Mouse (Mus musculus): ENCODE data around the gene Msantd4. TPM values are rescaled to one million over a fixed set of nuclear protein-coding genes. Genes with fewer than 3 reads are reported as not detected.
"Not testable (repeated sequence)": the region's sequence is repeated elsewhere in the genome, so short reads cannot be mapped to it uniquely, and the experiment has no call there.

The Msantd4 gene
- polyA plus RNA-seq (2011; ENCODE audit: insufficient read length, low read depth, missing spikeins) = 53.4 and 54.0 TPM in 2 replicates

- H3K4me3 ChIP-seq (ENCODE audit: insufficient read depth, low read length) = peak within 1 kb of the TSS; percentile 87
- H3K27ac ChIP-seq (ENCODE audit: insufficient read depth, low read length) = peak within 1 kb of the TSS; percentile 48; the same call in 1 of the 2 replicates
- peaks cover 4% of the 10 kb centered on the region; the same call in 1 of the 2 replicates for H3K4me1 ChIP-seq (ENCODE audit: control insufficient read depth, insufficient read depth, low read length)
- TF ChIP-seq CTCF (IDR thresholded peaks at IDR 0.05; ENCODE audit: borderline replicate concordance, insufficient read depth, low read length) (no peak), POLR2A (IDR thresholded peaks at IDR 0.05; ENCODE audit: low read depth, low read length) (peak; percentile 80)
Measured at GRCm38 (mm10) chr9:4375828-4376639, at the start of gene Msantd4. TSS of gene Msantd4 (plus strand) at chr9:4376562.

- TF ChIP-seq CTCF (IDR thresholded peaks at IDR 0.05; ENCODE audit: borderline replicate concordance, insufficient read depth, low read length) = no peak
- no peak for TF ChIP-seq POLR2A (IDR thresholded peaks at IDR 0.05; ENCODE audit: low read depth, low read length)
- H3K4me1 ChIP-seq (ENCODE audit: control insufficient read depth, insufficient read depth, low read length) = no peaks in the 10 kb centered on the region
- H3K4me3 ChIP-seq (ENCODE audit: insufficient read depth, low read length) = no peak overlapping the region
- no peak overlapping the region for H3K27ac ChIP-seq (ENCODE audit: insufficient read depth, low read length)
Measured at GRCm38 (mm10) chr9:4353163-4353562, 23.2 kb upstream of the Msantd4 start.

- peaks cover 4% of the 10 kb centered on the region; the same call in 1 of the 2 replicates for H3K4me1 ChIP-seq (ENCODE audit: control insufficient read depth, insufficient read depth, low read length)
- TF ChIP-seq POLR2A (IDR thresholded peaks at IDR 0.05; ENCODE audit: low read depth, low read length) (0 out of 2 replicates have a peak, but pooled peaks have one; percentile 74), CTCF (IDR thresholded peaks at IDR 0.05; ENCODE audit: borderline replicate concordance, insufficient read depth, low read length) (no peak)
- no peak overlapping the region for H3K27ac ChIP-seq (ENCODE audit: insufficient read depth, low read length)
- H3K4me3 ChIP-seq (ENCODE audit: insufficient read depth, low read length) = peak overlapping the region; percentile 87
Measured at GRCm38 (mm10) chr9:4376640-4377120, 318 bp downstream of the Msantd4 start.

- not testable (repeated sequence) for H3K27ac ChIP-seq (ENCODE audit: insufficient read depth, low read length); H3K4me3 ChIP-seq (ENCODE audit: insufficient read depth, low read length); H3K4me1 ChIP-seq (ENCODE audit: control insufficient read depth, insufficient read depth, low read length)
Measured at GRCm38 (mm10) chr9:4400801-4401200, 24.4 kb downstream of the Msantd4 start.

Other genes starting within 250 kb of the Msantd4 start
- gene Aasdhppt, start 67.1 kb upstream of the Msantd4 start, polyA plus RNA-seq (2011; ENCODE audit: insufficient read length, low read depth, missing spikeins) = 16.8 and 18.8 TPM in 2 replicates
- 2.2 and 3.2 TPM in 2 replicates for gene Kbtbd3, start 66.7 kb upstream of the Msantd4 start, polyA plus RNA-seq (2011; ENCODE audit: insufficient read length, low read depth, missing spikeins)

Data from embryonic fibroblast, embryonic 13.5 days (primary cell).